Mouse (Mus musculus): ENCODE results near the gene Ccn1.

Gene Ccn1

DNA sequence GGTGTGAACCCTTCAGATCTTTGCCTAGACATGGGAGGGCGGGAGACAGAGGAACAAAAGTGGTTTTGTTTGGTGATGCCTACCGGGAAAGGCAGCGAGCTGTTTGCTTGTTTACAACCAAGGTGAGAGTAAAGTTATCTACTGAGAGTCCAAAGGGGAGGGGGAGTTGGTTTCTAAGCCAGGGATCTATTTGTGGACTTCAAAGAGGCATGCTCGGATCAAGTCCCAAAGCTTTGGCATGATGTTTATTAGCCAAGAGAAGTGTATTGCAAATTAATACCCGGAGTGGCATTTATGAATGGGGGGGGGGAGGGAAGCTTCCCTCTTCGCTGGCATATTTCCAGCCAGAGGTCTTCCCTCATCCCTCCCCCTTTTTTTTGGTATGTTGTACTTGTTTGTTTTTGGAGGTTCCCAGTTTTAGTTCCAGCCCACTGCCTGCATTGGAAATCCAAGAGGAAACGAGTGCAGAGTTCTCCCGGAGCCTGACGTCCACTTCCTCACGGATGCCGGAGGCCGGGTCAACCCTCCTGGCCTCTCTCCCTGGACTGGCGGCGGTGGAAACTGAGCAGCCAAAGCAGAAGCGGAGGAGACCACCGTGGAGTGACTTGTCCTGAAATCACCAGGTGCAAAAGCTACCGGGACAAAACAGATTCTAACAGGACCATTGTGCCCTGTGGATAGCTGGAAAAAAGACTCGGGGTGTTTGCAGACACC is 674 bp upstream of the Ccn1 start:
- DNase-seq (ENCODE audit: low spot score in 2 of 2) = no peak

DNA sequence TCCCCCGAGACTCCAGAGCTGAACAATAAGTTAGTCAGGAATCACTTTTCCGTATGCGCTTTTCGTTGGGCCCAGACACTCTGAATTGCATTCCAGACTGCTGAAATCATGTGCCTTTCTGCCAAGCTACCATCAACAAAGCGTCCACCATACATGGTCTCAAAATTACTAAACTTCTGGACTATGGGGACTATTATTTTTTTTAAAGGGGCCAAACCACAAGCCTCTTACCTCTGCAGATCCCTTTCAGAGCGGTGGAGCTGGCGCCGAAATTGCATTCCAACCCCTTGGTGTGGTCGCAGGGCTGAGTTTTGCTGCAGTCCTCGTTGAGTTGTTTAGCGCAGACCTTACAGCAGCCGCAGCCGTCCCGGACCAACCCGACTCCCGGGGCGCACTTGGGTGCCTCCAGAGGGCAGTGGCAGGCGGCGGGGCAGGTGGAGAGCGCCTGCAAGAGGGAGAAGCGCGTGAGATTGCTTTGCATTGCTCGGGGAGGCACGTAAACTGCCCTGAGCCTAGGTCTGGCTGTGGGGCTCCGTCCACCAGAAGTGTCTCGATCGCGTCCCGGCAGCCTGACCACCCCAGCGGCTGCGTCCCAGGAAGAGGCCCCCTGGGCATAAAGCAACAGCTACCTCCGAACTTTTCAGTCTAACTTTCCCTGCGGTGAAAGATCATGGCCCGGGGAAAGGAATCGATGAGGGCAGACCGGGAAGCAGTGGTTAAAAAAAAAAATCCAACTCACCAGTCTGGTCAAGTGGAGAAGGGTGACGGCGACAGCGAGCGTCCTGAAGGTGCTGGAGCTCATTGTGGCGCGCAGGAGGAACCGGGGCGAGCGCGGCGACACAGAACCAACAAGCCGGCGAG is 560 bp downstream of the Ccn1 start:
- no peak for DNase-seq (ENCODE audit: low spot score in 2 of 2)

DNA sequence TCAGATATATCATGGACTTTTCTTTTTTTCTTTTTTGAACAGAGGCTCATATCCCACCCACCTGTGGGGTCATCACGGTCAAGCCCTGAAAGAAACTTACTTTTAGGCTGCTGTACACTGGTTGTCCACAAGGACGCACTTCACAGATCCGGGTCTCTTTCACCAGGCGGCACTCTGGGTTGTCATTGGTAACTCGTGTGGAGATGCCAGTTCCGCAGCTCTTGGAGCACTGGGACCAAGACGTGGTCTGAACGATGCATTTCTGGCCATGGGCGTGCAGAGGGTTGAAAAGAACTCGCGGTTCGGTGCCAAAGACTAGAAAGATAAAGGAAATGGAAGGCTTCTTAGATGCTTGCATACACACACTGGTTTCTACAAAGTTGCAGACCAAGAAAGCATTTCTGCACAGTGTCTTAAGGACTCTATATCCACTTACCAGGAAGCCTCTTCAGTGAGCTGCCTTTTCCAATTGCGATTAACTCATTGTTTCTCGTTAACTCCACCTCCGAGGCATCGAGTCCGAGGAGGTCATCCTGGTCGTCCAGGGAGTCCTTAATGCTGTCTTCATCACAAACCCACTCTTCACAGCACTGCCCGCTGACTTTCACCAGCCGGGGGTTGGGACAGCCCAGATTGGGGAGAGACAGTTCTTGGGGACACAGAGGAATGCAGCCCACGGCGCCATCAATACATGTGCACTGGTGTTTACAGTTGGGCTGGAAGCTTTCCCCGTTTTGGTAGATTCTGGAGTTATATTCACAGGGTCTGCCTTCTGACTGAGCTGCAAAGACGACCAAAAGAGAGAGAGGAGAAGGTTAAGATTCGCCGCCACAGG is 1.5 kb downstream of the Ccn1 start:
- no peak for DNase-seq (ENCODE audit: low spot score in 2 of 2)

DNA sequence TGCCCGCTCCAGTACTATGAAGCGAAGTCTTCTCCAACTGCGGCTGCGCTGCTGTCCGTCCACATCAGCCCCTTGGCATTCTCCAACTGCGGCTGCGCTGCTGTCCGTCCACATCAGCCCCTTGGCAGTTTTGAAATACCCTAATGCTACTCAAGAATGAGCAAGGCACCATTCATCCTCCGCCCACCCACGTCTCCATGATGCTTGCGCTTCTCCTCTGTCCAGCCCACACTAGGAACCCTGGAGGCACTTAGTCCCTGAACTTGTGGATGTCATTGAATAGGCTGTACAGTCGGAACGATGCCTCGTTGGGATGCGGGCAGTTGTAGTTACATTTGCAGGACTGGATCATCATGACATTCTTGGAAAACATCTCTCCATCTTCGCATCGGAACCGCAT is 2.4 kb downstream of the Ccn1 start:
- DNase-seq (ENCODE audit: low spot score in 2 of 2) = no peak

DNA sequence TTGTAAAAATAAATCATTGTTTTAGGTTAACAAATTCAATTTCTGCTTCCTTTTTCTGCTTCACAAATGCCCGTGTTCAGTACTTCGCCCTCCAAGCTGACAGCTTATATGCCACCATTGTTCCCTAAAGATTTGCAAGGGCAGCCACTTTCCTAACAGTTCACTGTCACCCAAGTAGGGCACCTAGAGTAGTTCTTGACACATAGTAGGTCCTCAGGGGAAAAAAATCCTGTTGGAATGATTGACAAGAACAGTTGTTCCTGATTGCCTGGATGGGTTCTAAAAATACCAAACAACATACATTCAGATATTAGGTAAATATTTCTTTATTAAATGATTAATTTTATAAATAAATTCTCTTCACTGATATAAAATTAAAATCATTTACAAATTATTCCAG is 3.1 kb downstream of the Ccn1 start:
- DNase-seq (ENCODE audit: low spot score in 2 of 2) = no peak

DNA sequence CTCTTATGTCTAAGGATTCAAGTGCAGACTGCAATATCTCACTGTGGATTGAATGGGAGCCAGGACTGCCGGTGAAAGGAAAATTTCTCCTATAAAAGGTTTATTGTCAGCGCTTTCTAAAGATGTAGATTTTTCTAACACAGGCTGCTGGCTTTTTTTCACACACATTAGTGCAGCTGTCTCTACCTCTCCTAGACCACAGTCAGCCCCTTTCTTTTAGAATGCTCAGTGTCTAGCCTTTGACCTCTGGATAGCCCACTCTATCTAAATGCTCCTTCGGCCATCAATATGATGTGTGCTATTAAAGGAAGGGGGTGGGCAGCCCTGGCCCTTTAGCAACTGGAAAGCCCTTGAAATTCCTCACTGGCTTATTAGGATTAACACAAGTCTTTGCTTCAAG is 3.8 kb downstream of the Ccn1 start:
- DNase-seq (ENCODE audit: low spot score in 2 of 2) = no peak

DNA sequence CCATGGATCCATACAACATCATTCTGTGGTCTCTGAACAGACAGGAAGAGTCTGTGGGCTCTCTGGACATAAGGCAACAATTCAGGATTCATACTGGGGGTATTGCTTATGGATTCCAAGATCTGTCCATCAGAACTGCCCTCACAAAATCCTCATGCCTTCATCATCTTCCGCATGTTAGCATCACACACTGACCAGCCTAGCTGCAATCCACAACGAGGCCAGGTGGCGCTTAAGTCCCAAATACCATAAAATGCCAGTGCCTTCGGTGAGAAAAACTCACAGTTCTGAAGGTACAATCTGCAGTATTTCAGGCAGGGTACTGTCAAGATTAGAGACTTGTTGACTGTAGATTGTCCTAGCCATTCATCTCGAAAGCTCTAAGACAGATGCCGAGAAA is 4.3 kb downstream of the Ccn1 start:
- DNase-seq (ENCODE audit: low spot score in 2 of 2) = no peak

DNA sequence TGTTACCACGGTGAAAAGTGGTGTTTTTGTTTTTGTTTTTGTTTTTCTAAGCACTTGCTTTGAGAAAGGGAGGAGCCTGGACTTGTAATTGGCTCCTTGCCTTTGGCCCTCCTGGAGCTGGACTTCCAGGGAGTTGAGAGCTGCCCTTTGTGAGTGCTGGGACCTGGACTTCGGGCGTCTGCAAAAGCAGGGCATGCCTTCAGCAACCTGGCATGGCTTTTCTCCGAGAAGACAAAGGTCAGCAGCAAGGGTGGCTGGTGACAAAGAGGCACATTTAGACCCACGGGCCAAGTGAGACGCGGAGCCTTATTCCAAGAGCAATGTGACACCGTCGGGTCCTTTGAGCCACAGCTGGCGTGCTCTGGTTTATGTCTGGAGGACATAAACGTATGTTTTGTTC is 6.9 kb downstream of the Ccn1 start:
- no peak for DNase-seq (ENCODE audit: low spot score in 2 of 2)

DNA sequence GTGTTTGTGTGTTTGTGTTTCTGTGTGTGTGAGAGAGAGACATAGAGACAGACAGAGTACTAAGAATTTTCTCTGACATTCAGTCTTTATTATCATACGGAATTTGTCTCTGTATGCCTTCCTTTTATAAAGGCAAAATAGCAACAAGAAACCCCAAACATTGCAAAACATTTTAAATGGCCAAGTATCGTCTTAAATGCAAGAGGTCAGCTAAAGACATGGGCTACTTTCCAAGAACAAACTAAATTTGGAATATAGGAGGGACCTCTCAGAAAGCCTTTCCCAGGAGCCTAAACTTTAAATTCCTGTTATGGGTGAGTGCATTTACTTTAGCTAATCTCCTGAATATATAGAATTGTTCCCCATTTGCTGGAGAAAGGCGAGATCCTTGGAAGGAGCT is 7.9 kb downstream of the Ccn1 start:
- DNase-seq (ENCODE audit: low spot score in 2 of 2) = no peak

DNA sequence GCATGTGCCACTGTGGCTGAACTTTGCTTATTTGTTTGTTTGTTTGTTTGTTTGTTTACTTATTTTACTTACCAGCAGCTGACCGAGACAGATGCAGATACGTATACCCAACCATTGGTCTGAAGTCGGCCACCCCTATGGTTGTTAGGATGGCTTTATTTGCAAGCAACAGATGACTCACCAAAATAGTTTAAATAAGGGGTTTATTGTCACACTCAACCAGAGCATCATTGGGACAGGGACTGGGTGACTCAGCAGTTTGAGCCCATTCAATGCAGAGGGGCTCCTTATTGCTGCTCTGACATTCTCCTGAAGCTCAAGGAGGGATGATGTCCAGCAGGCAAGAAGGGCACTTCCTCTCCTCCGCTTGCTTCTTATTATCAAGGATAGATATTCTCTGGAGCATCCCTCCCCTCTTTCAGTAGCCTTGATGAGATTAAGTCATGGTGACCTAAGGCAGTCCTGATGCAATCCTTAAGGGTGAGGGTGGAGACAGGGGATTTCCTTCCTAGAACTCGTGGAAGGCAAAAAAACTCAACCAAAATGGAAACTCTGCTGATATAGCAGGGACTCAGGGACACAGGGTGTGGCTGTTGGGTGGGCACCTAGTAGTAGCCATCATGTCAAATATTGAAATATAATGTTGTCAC is 8.6 kb downstream of the Ccn1 start:
- DNase-seq (ENCODE audit: low spot score in 2 of 2) = no peak

DNA sequence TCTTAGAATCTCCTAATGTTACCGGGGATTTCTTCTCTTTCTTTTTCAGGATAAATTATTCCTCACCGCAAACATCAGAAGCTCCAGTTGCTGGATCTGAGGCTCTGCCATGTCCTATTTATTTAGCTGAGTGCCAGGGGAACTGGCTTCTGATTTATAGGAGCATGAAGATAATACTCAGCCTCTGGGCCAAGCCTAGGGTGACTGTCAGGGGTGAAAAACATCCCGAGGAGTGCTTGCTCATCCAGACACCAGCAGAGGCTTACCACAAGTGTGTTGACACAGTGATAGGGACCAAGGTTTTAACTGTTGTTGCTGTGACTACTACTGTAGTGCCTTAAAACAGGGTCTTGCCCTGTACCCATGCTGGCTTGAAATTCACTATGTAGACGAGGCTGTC is 9.2 kb downstream of the Ccn1 start:
- DNase-seq (ENCODE audit: low spot score in 2 of 2) = no peak

DNA sequence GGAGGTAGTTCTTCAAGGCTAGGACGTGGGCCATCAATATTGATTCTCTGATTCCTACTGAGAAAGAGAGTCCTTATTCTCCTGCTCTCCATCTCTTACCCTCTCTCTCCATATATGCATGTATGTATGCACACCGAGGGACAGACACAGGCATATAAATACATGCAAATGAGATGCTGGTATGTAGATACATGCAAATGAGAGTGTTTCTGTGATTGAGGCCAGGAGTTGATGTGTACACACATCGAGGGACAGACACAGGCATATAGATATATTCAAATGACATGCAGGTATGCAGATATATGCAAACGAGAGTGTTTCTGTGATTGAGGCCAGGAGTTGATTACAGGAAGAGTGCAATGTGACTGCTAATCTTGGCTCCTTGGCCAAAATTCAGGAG is 9.6 kb downstream of the Ccn1 start:
- DNase-seq (ENCODE audit: low spot score in 2 of 2) = no peak

DNA sequence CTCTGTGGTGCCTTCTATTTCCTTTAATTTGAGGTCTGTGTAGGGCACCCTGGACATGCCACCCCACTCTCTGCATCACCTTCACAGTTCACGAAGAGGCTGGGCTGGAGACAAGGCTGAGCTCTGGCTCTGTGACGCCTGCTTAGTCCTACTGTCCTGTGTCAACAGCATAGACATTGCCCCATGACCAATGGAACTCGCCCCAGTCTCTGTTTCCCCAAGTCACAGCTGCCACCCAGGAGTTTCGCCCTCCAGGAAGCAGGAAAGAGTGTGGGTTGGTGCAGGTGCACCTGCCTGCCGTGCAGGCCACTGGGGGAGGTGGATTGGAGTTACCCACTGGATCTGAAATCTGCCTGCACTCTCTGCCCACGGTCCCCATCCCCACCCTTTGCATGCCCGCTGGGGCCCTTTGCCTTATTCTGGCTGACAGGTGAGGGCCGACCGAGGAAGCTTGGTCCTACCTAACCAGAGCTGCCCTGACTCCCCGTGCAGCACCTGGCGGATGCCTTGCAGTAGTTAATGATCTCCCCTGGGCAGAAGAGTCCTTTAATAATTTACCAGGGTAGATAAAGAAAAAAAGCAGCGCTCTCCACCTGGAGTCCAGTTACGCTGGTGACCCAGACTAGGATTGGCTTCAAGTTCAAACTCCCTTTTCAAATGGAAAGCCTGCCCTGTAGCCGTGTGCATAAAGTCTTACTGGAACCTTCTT is 15.6 kb downstream of the Ccn1 start:
- DNase-seq (ENCODE audit: low spot score in 2 of 2) = no peak

DNA sequence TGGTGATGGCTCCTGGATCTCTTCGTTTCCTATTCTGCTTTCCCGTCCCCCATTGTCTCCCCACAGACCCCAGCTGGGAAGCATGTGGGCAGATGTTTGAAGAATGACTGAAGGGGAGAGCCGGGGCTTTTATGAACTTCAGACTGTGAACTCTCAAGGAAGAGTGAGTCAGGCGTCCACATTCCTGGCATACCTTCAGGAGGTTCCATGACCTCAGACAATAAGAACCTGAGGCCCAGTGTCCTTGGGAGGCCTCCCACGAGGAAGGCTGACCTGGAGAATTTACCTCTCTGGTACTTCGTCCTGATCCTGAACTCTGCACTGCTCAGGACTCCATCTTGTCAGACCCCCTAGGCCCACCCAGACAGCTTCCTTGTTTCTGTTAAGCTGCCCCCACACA is 16.9 kb downstream of the Ccn1 start:
- no peak for DNase-seq (ENCODE audit: low spot score in 2 of 2)

DNA sequence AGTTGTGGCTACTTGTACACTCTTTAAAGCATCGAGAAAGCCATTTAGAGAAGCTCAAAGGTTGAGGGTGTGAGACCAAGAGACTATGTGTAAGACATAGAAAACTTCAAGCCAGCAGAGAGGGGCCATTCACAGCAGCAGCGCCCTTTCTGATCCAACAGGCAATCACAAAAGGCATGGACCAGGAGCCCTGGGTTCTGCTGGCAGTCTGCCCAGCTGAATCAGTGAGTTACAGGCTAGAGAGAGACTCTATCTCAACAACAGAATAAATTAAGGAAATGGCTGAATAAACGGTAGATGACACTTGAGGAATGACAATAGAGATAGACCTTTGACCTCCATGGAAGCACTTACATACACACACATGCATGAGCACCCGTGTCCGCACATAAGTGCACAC is 21.1 kb downstream of the Ccn1 start:
- DNase-seq (ENCODE audit: low spot score in 2 of 2) = no peak

DNA sequence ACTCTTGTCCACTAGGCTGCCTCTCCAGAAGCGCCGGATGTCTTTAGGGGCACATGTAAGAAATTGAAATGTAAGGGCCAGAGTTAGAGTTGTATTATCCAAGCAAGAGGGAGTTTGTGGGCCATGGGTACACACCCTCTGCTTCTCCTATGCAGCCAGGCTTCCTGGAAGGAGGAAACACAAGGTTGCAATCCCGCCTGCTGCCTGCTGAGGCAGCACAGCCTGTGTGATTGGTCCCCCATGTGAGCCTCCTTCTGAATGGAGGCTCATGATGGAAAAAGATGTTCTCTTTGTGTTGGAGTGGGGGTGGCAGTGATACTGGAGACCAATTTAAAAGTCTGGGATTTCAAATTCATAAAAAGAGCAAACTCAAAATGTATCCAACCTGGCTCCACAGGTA is 22.0 kb downstream of the Ccn1 start:
- no peak for DNase-seq (ENCODE audit: low spot score in 2 of 2)

DNA sequence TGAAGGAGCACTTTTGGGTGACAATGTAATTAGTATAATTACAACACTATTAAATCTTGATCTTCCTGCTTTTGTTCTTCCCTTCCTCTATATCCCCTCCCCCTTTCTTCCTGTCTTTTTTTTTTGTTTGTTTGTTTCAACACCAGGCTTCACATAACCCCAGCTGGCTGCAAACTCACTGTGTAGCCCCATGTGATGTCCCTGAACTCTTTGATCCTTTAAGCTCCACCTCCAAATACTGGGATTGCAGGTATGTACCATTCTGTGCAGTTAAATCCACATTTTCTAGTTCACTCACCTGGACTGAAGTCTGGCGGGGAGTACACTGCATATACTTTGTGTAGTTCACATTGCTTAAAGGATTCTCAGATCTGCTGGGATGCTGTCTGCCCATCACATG is 23.7 kb downstream of the Ccn1 start:
- no peak for DNase-seq (ENCODE audit: low spot score in 2 of 2)

DNA sequence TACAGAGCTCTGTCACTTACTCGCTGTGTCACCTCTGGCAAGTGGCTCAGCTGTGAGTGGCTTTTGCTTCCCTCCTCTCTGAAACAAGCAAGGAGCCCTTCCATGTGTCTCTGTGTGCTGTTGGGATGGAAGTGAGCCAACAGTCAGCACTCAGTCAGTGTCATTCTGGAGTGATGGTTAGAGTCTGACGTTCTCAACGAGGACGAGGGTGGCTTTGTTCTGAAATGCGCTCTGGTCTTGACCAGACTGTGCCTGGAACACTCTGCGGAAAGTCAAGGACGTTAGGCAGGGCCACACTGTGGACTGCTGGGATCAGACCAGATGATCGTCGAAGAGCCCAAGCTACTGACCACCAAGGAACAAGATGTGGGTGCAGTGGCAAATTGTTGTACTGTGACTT is 24.2 kb downstream of the Ccn1 start:
- DNase-seq (ENCODE audit: low spot score in 2 of 2) = no peak

DNA sequence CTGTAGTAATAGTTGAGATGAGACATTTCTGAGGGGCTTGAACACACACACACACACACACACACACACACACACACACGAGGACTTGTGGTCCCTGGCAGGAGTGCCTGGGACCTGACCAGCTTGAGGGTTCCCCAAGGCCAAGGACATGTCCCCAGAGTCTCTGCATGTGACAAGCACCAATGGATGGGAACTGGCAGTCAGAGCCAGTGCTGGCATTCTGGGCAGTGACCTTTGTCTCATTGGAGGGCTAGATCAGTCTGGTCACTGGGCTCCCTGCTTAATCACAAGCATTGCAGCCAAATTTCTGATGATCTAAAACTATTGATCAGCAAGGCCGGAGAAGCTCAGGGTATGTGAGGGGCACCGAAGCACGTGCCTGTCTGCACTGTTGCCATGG is 25.0 kb downstream of the Ccn1 start:
- no peak for DNase-seq (ENCODE audit: low spot score in 2 of 2)

DNA sequence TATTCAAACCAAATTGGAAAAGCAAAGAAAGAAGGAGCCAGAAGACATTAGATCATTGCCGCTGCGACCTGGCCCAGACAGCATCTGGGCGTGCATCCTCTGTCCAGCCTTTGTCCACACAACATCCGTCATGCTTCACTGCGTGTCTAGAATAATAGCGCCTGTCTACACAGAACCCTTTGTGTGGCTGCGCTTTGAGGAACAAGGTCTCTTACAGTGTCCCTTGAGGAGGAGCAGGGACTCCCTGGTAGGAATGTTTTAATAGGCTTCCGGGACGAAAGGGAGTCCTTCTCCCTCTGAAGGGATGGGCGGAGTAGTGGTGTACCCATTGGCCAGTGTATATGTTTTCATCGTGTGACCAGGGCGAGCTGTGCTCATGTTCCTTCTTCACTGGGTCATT is 26.7 kb downstream of the Ccn1 start:
- DNase-seq (ENCODE audit: low spot score in 2 of 2) = no peak

DNA sequence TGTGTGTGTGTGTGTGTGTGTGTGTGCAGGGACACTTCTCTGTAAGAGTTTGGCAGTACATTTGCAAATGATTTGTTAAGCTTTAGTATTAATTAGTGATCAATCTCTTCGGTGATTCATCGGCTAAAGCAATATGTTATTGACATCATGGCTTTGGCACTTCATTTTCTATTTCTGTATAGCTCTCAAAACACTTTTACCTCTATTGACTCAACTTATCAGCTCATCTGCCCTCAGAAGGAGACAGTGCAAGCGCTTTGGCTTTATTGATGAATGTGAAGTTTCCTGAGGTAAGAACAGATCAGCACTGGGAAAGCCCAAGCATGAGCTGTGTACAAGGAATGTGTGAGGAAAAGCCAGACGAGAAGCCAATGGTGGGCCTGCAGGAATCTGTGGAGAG is 28.6 kb downstream of the Ccn1 start:
- DNase-seq (ENCODE audit: low spot score in 2 of 2) = no peak
